Comparison of ENCODE assay signal across 13 mouse cellular contexts in genomic region chr13:56092606-56093005, GRCm38 (mm10). TPM values are rescaled to one million over a fixed set of nuclear protein-coding genes. Genes with fewer than 3 reads are reported as not detected.
A peak's percentile ranks its signal among the peaks of the same experiment; 100 is the strongest.
DNase-seq lines count a peak whose midpoint lies in the region; ATAC-seq and TF ChIP-seq lines count a peak whose summit lies in the region.
"Had no signal": no experiment of that assay in that cellular context is flagged by ENCODE, and none has a peak within 500 bp of the region (broad histone marks: within the 10 kb centered on the region; RNA-seq: fewer than 3 reads in every experiment).

No protein-coding gene starts in this region.

- no peak for TF ChIP-seq CTCF in cerebellum, adult 2 months (IDR thresholded peaks at IDR 0.05; ENCODE audit: borderline replicate concordance, insufficient read depth, low read depth, low read length)
- TF ChIP-seq CTCF in hindbrain, postnatal 0 days (IDR thresholded peaks at IDR 0.05; ENCODE audit: low read depth): no peak
- TF ChIP-seq CTCF in Patski (IDR thresholded peaks at IDR 0.05): no peak

- H3K36me3 ChIP-seq in hindbrain, postnatal 0 days (ENCODE audit: insufficient read depth, low read length): peaks cover 15% of the 10 kb centered on the region
- peaks cover 62% of the 10 kb centered on the region for H3K36me3 ChIP-seq in hindbrain, embryonic 12.5 days

- H3K27me3 ChIP-seq in cerebellum, adult 2 months (ENCODE audit: control insufficient read depth, insufficient read depth, low read length): no peaks in the 10 kb centered on the region
- H3K27me3 ChIP-seq in hindbrain, postnatal 0 days (ENCODE audit: insufficient read depth, low read length): no peaks in the 10 kb centered on the region
- no peaks in the 10 kb centered on the region for H3K27me3 ChIP-seq in hindbrain, embryonic 12.5 days
- H3K27me3 ChIP-seq in Patski: no peaks in the 10 kb centered on the region

- H3K4me2 ChIP-seq in hindbrain, postnatal 0 days (ENCODE audit: low read depth, low read length): no peak overlapping the region
- H3K4me2 ChIP-seq in hindbrain, embryonic 12.5 days (replicated peaks): no peak overlapping the region
- H3K4me2 ChIP-seq: liver, embryonic 11.5 days had no signal

- CTCF ChIA-PET in Patski (lab: Charles Lee): interaction anchor here (1.0 to 1.5 kb wide), 2 partner anchors 8 to 59 kb away, joined by 3 to 4 read pairs; no protein-coding TSS in a partner anchor

- POLR2A ChIA-PET in Patski (lab: Charles Lee): no interaction called here

- WGBS in cerebellum, adult 2 months: 39% methylated on average over 5 of the region's 5 CpGs
- WGBS in hindbrain, postnatal 0 days: 64% methylated on average over 5 of the region's 5 CpGs
- 89% methylated on average over 5 of the region's 5 CpGs for whole genome bisulfite sequencing in hindbrain, embryonic 12.5 days

- TF ChIP-seq POLR2A in cerebellum, adult 2 months (IDR thresholded peaks at IDR 0.05; ENCODE audit: borderline replicate concordance, insufficient read depth, low read length): no peak

- no peaks in the 10 kb centered on the region for H3K9me3 ChIP-seq in hindbrain, postnatal 0 days (ENCODE audit: low read length)
- H3K9me3 ChIP-seq in hindbrain, embryonic 12.5 days (replicated peaks): no peaks in the 10 kb centered on the region
- H3K9me3 ChIP-seq: embryonic facial prominence, embryonic 10.5 days had no signal

- H3K9ac ChIP-seq in hindbrain, postnatal 0 days (replicated peaks; ENCODE audit: low read length): no peak overlapping the region
- no peak overlapping the region for H3K9ac ChIP-seq in hindbrain, embryonic 12.5 days

- H3K4me1 ChIP-seq in cerebellum, adult 2 months (ENCODE audit: control insufficient read depth, insufficient read depth, low read length): peaks cover 8% of the 10 kb centered on the region
- peaks cover 29% of the 10 kb centered on the region for H3K4me1 ChIP-seq in hindbrain, postnatal 0 days (ENCODE audit: insufficient read depth, low read length)
- peaks cover 34% of the 10 kb centered on the region for H3K4me1 ChIP-seq in hindbrain, embryonic 12.5 days

- no peak overlapping the region for H3K27ac ChIP-seq in cerebellum, adult 2 months (ENCODE audit: insufficient read depth, low read length)
- peak overlapping the region; percentile 55; the same call in 1 of the 2 replicates for H3K27ac ChIP-seq in hindbrain, postnatal 0 days
- no peak overlapping the region for H3K27ac ChIP-seq in hindbrain, embryonic 12.5 days
- H3K27ac ChIP-seq: embryonic facial prominence, embryonic 10.5 days; kidney, postnatal 0 days had no signal

- no peak for ATAC-seq in hindbrain, postnatal 0 days
- no peak for ATAC-seq in hindbrain, embryonic 12.5 days (ENCODE audit: low FRiP score)
- no peak for ATAC-seq in Patski
- no peak for ATAC-seq in inflammation-experienced regulatory T-cells, adult 6 months

- peak; percentile 67 to 72 for DNase-seq in cerebellum, postnatal 10 days
- DNase-seq in cerebellum, adult 2 months: no peak
- DNase-seq in hindbrain, postnatal 0 days (ENCODE audit: low spot score): no peak
- peak; percentile 30 for DNase-seq in Patski (ENCODE audit: low read depth, low spot score)
- peak; percentile 74 for DNase-seq in heart, postnatal 4 days
- DNase-seq in thymus, adult 18-20 months: no peak
- DNase-seq: cerebellum, postnatal 25 days; gastrocnemius, postnatal 36 days had no signal

- in situ Hi-C loops in Patski (cut with MboI; ENCODE audit: low pct_unique_long_range_greater_than_20kb): no loop called here

- H3K4me3 ChIP-seq in cerebellum, adult 2 months (replicated peaks; ENCODE audit: insufficient read depth, low read depth, low read length): no peak overlapping the region
- H3K4me3 ChIP-seq in hindbrain, postnatal 0 days (ENCODE audit: low read length): no peak overlapping the region
- H3K4me3 ChIP-seq in hindbrain, embryonic 12.5 days: no peak overlapping the region
- H3K4me3 ChIP-seq: embryonic facial prominence, embryonic 10.5 days had no signal

RNA-seq across cellular contexts. Expression of gene H2afy, which starts 43.6 kb away (rescaled TPM):
- polyA plus RNA-seq in cerebellum, adult 2 months (2012; rRNA removed): 152 and 166 TPM in 2 replicates
- total RNA-seq in hindbrain, postnatal 0 days (2014; rRNA removed): 181 and 192 TPM in 2 replicates
- 175 and 193 TPM in 2 replicates for polyA plus RNA-seq in hindbrain, postnatal 0 days (2015; fragmentation: Nextera tagmentation; extraction: Ambion mirVana)
- 491 and 497 TPM in 2 replicates for polyA plus RNA-seq in hindbrain, embryonic 12.5 days (2016; fragmentation: Nextera tagmentation; extraction: Ambion mirVana)
- 185 TPM for polyA plus RNA-seq in Patski (2021)
- total RNA-seq in heart, postnatal 4 days (2021): 10 to 100 TPM; 84.6 to 91.3 TPM
- polyA plus RNA-seq in inflammation-experienced regulatory T-cells, adult 6 months (2017; shearing (Covaris generic)): 100 to 1,000 TPM; 112 to 148 (median 117) TPM

Comparison
In these comparisons a context has a peak if more than half of its experiments do, and no peak if none do; other contexts are left out.
1. DNase-seq: peak in cerebellum, postnatal 10 days (2 of 2), Patski (single experiment) and heart, postnatal 4 days (single experiment); none in cerebellum, adult 2 months (0 of 2), hindbrain, postnatal 0 days (single experiment) and thymus, adult 18-20 months (0 of 2).